Mouse (Mus musculus) adrenal gland, postnatal 0 days (tissue): ENCODE measurements around the gene Rfc3. TPM values are rescaled to one million over a fixed set of nuclear protein-coding genes. Genes with fewer than 3 reads are reported as not detected.

Experiments
- polyA plus RNA-seq: library from polyadenylated mRNA; unstranded; fragments of >200 nt; fragmentation: Nextera tagmentation; extraction: Ambion mirVana; gene quantifications from 2 replicates; pipeline ENCODE4 v1.2.1, GENCODE M21; 2015

Rfc3 gene
- polyA plus RNA-seq = 55.1 and 67.5 TPM in 2 replicates

GRCm38 (mm10) chr5:151650700-151651410 is at the start of gene Rfc3:
Rfc3 (minus strand) TSS chr5:151651242.

GRCm38 (mm10) chr5:151605921-151606320 is 45.1 kb downstream of the Rfc3 start, which contains the start of gene Vmn2r18:
Vmn2r18 (minus strand) TSS chr5:151606021.

Other genes with a start within 250 kb of the Rfc3 start
- gene Gm42906, start 223.1 kb downstream of the Rfc3 start, polyA plus RNA-seq = not detected in 2 replicates
- 0.05 and 0.07 TPM in 2 replicates for gene Vmn2r18, start 45.2 kb downstream of the Rfc3 start, polyA plus RNA-seq